Mouse (Mus musculus): Measurements from ENCODE around the gene Clnk. TPM values are rescaled to one million over a fixed set of nuclear protein-coding genes. Genes with fewer than 3 reads are reported as not detected.

The Clnk gene
- polyA plus RNA-seq, 1 experiment from 2014 or later, result 0.18 TPM

DNA sequence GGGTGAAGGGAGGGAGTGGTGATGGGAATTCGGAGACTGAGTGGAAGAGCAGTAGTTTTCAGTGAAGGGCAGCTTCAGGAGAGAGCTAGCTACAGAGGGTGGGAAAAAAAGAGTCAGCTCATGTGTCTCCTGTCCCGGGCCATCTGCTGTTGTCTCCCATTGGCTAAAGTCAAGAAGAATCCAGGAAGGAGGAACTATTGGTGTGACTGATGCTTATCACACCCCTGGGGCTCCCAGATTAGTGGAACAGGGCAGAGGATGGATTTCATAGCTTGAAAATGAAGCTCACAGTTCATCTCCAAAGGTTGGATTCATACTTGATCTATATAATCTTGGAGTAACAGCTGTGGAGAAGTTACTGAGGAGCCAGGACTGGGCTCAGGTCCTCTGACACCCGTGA lies 13.6 kb downstream of the Clnk start:
- Histone ChIP-seq H3K4me1 (ENCODE audit: control insufficient read depth, insufficient read depth, low read length) (no peaks in the 10 kb centered on the region), H3K36me3 (ENCODE audit: control insufficient read depth, insufficient read depth, low read length) (no peaks in the 10 kb centered on the region), H3K27ac (ENCODE audit: low read depth, low read length) (no peak overlapping the region), H3K4me2 (no peak overlapping the region), H3K9ac (ENCODE audit: low read length) (no peak overlapping the region), H3K27me3 (ENCODE audit: control insufficient read depth, insufficient read depth, low read length) (no peaks in the 10 kb centered on the region), H3K9me3 (ENCODE audit: control insufficient read depth, low read length) (no peaks in the 10 kb centered on the region), H3K4me3 (ENCODE audit: low read depth, low read length) (no peak overlapping the region)
- DNase-seq (ENCODE audit: low spot score, missing footprints) (no peak), ATAC-seq (ENCODE audit: low FRiP score) (no peak)
- 67% methylated on average over 3 of the region's 3 CpGs for WGBS

DNA sequence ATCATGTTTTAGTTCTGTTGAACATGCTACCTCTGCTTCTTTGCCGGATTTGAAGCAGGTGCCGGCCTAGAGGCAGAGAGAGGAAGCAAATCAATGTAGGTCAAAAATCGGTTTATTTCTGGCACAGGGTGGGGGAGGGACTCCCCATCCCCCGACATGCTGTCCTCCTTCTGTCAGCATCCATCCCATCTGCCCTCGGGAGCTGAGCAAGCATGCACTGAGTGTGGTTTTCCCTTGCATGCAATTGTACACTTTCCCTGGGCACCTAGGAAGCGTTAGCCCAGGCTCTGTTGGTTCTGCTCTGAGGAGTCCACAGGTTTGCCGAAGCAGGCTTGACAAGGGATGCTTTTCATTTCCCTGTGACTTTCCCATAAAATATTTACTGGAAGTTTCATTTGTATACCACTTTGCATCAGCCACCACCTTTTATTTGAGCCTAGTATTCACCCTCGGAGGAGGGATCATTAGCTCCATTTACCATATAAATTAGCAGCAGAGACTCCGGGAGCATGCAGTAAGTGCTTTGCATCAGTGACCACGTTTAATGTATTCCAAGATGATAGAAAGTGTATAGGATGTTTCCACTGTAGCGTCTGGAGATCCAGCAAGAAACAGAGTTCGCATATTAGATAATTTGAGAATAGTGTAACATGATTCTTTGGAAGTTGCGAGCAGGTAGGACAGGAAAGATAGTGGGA lies 14.2 kb downstream of the Clnk start:
- Histone ChIP-seq H3K27ac (ENCODE audit: low read depth, low read length) (no peak overlapping the region), H3K27me3 (ENCODE audit: control insufficient read depth, insufficient read depth, low read length) (no peaks in the 10 kb centered on the region), H3K9ac (ENCODE audit: low read length) (no peak overlapping the region), H3K36me3 (ENCODE audit: control insufficient read depth, insufficient read depth, low read length) (no peaks in the 10 kb centered on the region), H3K4me1 (ENCODE audit: control insufficient read depth, insufficient read depth, low read length) (no peaks in the 10 kb centered on the region), H3K9me3 (ENCODE audit: control insufficient read depth, low read length) (no peaks in the 10 kb centered on the region), H3K4me2 (no peak overlapping the region), H3K4me3 (ENCODE audit: low read depth, low read length) (no peak overlapping the region)
- 74% methylated on average over 13 of the region's 13 CpGs for WGBS
- DNase-seq (ENCODE audit: low spot score, missing footprints) (no peak), ATAC-seq (ENCODE audit: low FRiP score) (0 out of 2 replicates have a peak, but pooled peaks have one; percentile 19)

DNA sequence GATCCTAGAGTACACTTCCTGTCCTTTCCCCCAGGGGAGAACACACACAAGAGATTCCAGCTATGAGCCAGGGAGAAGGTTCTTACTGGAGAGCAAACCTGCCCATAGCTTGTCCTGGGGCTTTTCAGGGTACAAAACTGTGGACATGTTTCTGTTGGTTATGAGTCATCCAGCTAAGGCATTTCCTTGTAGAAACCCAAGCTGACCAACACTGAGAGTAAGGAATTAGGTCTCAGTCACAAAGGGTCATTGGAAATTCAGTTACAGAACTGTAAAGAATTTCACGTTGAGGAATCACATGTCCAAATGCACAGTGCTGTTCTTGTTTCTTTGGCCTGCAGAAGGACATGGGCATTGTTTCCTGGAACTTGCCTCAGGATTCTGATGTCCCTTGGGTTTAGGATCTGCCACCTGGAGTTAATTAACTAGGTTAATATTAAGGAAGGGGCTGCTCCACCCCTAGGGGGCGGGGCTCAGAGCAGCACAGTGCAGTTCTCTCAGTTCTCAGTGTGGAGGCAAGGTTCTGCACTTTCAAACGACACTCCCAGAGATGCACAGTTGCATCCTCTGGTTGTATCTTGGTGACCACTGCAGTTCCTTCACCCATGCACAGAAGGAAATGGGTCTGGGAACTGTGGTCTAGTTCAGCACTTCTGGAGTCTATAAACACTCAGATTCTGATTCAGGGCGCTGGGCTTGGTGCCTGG lies 18.4 kb downstream of the Clnk start:
- Histone ChIP-seq H3K36me3 (ENCODE audit: control insufficient read depth, insufficient read depth, low read length) (no peaks in the 10 kb centered on the region), H3K27me3 (ENCODE audit: control insufficient read depth, insufficient read depth, low read length) (no peaks in the 10 kb centered on the region), H3K4me3 (ENCODE audit: low read depth, low read length) (no peak overlapping the region), H3K4me2 (no peak overlapping the region), H3K9me3 (ENCODE audit: control insufficient read depth, low read length) (no peaks in the 10 kb centered on the region), H3K4me1 (ENCODE audit: control insufficient read depth, insufficient read depth, low read length) (no peaks in the 10 kb centered on the region), H3K27ac (ENCODE audit: low read depth, low read length) (no peak overlapping the region), H3K9ac (ENCODE audit: low read length) (no peak overlapping the region)
- DNase-seq (ENCODE audit: low spot score, missing footprints), result peak; percentile 35
- WGBS, result 63% methylated on average over 4 of the region's 4 CpGs
- no peak for ATAC-seq (ENCODE audit: low FRiP score)

DNA sequence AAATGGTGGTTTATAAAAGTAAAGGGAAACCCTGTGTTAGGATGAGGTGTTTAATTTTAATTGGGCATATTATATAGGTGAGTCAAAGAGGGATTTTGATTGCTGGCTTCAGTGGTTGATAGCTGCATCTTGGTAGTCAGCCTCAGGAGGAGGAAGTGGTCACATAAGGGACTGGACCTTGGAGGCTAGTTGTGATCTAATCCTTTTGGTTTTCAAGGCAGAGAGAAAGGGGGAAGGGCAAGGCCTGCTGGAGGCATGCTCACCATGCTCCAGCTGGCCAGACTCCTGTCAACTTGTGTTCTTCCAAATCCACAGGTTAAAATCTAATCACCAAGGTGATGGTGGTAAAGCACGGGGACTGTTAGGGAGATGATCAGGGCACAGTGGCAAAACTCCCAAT lies 19.0 kb downstream of the Clnk start:
- 92% methylated on average over 1 of the region's 1 CpGs for WGBS
- no peak for DNase-seq (ENCODE audit: low spot score, missing footprints)

DNA sequence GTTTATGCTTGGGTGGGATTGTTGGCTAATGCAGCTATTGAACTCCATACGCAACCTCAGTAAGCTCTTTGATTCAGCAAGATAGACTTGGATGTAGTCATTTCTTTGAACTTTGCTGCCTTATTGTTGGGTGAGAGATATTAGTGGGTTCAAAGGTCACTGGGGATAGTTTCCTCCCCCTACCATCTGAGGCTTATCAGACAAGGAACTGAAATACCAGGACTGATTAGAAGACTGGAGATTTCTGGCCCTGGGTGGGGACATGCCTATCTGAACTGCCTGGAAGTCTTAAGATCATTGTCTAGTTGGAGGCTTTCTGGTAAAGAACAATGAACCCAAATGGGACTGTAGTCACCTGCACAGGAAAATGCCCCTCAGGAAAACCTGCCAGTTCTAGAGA lies 26.4 kb downstream of the Clnk start:
- no peaks in the 10 kb centered on the region for H3K27me3 ChIP-seq (ENCODE audit: control insufficient read depth, insufficient read depth, low read length)
- H3K4me2 ChIP-seq, result no peak overlapping the region
- H3K4me3 ChIP-seq (ENCODE audit: low read depth, low read length), result no peak overlapping the region
- H3K9me3 ChIP-seq (ENCODE audit: control insufficient read depth, low read length), result no peaks in the 10 kb centered on the region; the same call in 1 of the 2 replicates
- no peaks in the 10 kb centered on the region for H3K4me1 ChIP-seq (ENCODE audit: control insufficient read depth, insufficient read depth, low read length)
- no peak for DNase-seq (ENCODE audit: low spot score, missing footprints)
- no peak for ATAC-seq (ENCODE audit: low FRiP score)
- H3K36me3 ChIP-seq (ENCODE audit: control insufficient read depth, insufficient read depth, low read length), result no peaks in the 10 kb centered on the region
- 88% methylated on average over 1 of the region's 1 CpGs for WGBS
- no peak overlapping the region for H3K27ac ChIP-seq (ENCODE audit: low read depth, low read length)
- H3K9ac ChIP-seq (ENCODE audit: low read length), result no peak overlapping the region

More for the DNA sequence above, 19.0 kb downstream of the Clnk start:
- H3K4me2 ChIP-seq, result no peak overlapping the region
- H3K4me1 ChIP-seq (ENCODE audit: control insufficient read depth, insufficient read depth, low read length), result no peaks in the 10 kb centered on the region
- no peaks in the 10 kb centered on the region for H3K27me3 ChIP-seq (ENCODE audit: control insufficient read depth, insufficient read depth, low read length)
- ATAC-seq (ENCODE audit: low FRiP score), result no peak
- H3K27ac ChIP-seq (ENCODE audit: low read depth, low read length), result no peak overlapping the region
- H3K9me3 ChIP-seq (ENCODE audit: control insufficient read depth, low read length), result no peaks in the 10 kb centered on the region; the same call in 1 of the 2 replicates
- no peak overlapping the region for H3K4me3 ChIP-seq (ENCODE audit: low read depth, low read length)
- H3K9ac ChIP-seq (ENCODE audit: low read length), result no peak overlapping the region
- no peaks in the 10 kb centered on the region for H3K36me3 ChIP-seq (ENCODE audit: control insufficient read depth, insufficient read depth, low read length)

DNA sequence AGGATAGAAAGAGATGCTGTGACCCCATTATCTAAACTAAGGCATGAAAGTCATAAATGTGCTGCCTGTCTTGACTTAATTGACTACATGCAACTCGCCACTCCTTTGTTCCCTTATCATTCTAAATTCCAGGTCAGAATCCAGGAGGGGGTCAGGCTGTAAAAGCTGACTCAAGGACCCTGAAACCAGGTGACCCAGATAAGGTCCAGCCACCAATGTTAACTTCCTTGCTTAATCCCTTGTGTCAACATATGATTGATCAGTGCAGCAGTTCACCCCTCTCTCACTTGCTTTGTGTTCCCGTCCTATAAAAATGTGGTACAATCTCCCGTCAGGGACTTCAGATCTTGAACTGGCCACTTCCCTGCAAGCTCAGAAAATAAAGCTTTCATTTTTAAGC lies 31.1 kb downstream of the Clnk start:
- no peak overlapping the region for H3K9ac ChIP-seq (ENCODE audit: low read length)
- no peaks in the 10 kb centered on the region for H3K36me3 ChIP-seq (ENCODE audit: control insufficient read depth, insufficient read depth, low read length)
- ATAC-seq (ENCODE audit: low FRiP score) (peak; percentile 33; the same call in 1 of the 2 replicates), DNase-seq (ENCODE audit: low spot score, missing footprints) (no peak)
- H3K4me3 ChIP-seq (ENCODE audit: low read depth, low read length), result no peak overlapping the region
- 48% methylated on average over 3 of the region's 3 CpGs for WGBS
- H3K27me3 ChIP-seq (ENCODE audit: control insufficient read depth, insufficient read depth, low read length), result no peaks in the 10 kb centered on the region
- H3K9me3 ChIP-seq (ENCODE audit: control insufficient read depth, low read length), result no peaks in the 10 kb centered on the region
- no peaks in the 10 kb centered on the region for H3K4me1 ChIP-seq (ENCODE audit: control insufficient read depth, insufficient read depth, low read length)
- no peak overlapping the region for H3K4me2 ChIP-seq
- no peak overlapping the region for H3K27ac ChIP-seq (ENCODE audit: low read depth, low read length)

DNA sequence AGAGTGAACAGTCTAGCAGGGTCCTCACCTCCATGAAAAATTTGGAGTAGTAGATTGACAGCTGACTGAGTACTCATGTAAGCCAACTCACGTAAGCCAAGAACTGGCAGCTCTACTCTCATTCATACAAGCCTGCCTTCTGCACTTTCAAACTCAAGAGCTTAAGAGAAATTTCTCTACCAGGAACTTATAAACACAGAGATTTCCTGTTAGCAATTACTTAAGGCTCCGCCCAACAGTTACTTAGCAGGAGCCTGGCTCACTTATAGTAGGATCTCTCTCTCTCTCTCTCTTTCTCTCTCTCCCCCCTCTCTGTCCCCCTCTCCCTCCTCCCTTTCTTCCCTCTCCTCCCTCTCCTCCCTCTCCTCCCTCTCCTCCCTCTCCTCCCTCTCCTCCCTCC lies 32.3 kb downstream of the Clnk start:
- no peaks in the 10 kb centered on the region for H3K36me3 ChIP-seq (ENCODE audit: control insufficient read depth, insufficient read depth, low read length)
- ATAC-seq (ENCODE audit: low FRiP score), result no peak

DNA sequence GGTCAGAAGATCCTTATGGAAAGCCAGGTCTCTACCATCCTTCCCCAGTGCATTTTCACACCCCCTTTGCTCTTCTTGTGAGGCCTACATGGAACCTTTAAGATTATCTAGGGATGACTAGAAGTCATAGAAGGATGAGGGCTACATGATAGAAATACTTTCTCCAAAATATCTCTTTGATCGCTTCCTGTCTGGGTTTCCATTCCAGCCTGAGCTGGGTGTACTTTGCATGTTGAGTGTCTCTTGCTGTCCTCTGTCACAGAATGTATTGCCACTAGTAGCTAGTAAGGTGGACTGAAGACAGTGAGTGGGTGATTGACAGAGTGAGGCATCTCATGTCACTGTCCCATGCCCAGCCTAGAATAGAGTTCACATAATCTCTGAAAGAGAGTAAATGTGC lies 36.6 kb downstream of the Clnk start:
- Histone ChIP-seq H3K27me3 (ENCODE audit: control insufficient read depth, insufficient read depth, low read length) (no peaks in the 10 kb centered on the region), H3K9me3 (ENCODE audit: control insufficient read depth, low read length) (no peaks in the 10 kb centered on the region), H3K4me1 (ENCODE audit: control insufficient read depth, insufficient read depth, low read length) (no peaks in the 10 kb centered on the region), H3K36me3 (ENCODE audit: control insufficient read depth, insufficient read depth, low read length) (no peaks in the 10 kb centered on the region), H3K27ac (ENCODE audit: low read depth, low read length) (no peak overlapping the region), H3K9ac (ENCODE audit: low read length) (no peak overlapping the region), H3K4me2 (no peak overlapping the region), H3K4me3 (ENCODE audit: low read depth, low read length) (no peak overlapping the region)
- ATAC-seq (ENCODE audit: low FRiP score) (no peak), DNase-seq (ENCODE audit: low spot score, missing footprints) (peak; percentile 56)
- 94% methylated on average over 1 of the region's 1 CpGs for WGBS

More for the DNA sequence above, 32.3 kb downstream of the Clnk start:
- Histone ChIP-seq H3K4me2 (no peak overlapping the region), H3K4me3 (ENCODE audit: low read depth, low read length) (no peak overlapping the region), H3K9me3 (ENCODE audit: control insufficient read depth, low read length) (no peaks in the 10 kb centered on the region), H3K27ac (ENCODE audit: low read depth, low read length) (no peak overlapping the region), H3K4me1 (ENCODE audit: control insufficient read depth, insufficient read depth, low read length) (no peaks in the 10 kb centered on the region), H3K9ac (ENCODE audit: low read length) (no peak overlapping the region), H3K27me3 (ENCODE audit: control insufficient read depth, insufficient read depth, low read length) (no peaks in the 10 kb centered on the region)
- 92% methylated on average over 2 of the region's 2 CpGs for WGBS
- DNase-seq (ENCODE audit: low spot score, missing footprints), result no peak

DNA sequence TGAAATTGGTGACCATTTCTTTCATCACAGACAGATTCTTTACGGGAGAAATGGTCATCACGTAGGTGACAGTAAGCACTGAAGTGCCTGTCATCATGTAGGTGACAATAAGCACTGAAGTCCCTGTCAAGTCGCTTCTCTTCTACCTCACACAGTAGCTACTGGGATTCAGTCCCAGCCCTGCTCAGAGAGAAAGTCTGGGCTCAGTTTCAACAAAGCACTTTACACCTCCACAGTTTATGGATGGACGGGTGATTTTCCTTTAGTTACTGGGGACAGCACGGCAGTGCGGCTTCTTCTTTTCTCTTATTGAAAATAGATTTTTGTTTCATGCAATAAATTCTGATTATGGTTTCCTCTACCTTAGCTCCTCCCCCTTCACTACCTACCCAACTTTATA lies 49.3 kb downstream of the Clnk start:
- Histone ChIP-seq H3K9me3 (ENCODE audit: control insufficient read depth, low read length) (no peaks in the 10 kb centered on the region), H3K27me3 (ENCODE audit: control insufficient read depth, insufficient read depth, low read length) (no peaks in the 10 kb centered on the region), H3K4me1 (ENCODE audit: control insufficient read depth, insufficient read depth, low read length) (no peaks in the 10 kb centered on the region), H3K4me2 (no peak overlapping the region), H3K27ac (ENCODE audit: low read depth, low read length) (no peak overlapping the region), H3K4me3 (ENCODE audit: low read depth, low read length) (no peak overlapping the region), H3K36me3 (ENCODE audit: control insufficient read depth, insufficient read depth, low read length) (no peaks in the 10 kb centered on the region), H3K9ac (ENCODE audit: low read length) (no peak overlapping the region)
- 95% methylated on average over 6 of the region's 6 CpGs for WGBS
- ATAC-seq (ENCODE audit: low FRiP score) (no peak), DNase-seq (ENCODE audit: low spot score, missing footprints) (no peak)
